Mouse (Mus musculus) neural tube, embryonic 13.5 days (tissue): ENCODE results near the gene Iqsec1. TPM values are rescaled to one million over a fixed set of nuclear protein-coding genes. Genes with fewer than 3 reads are reported as not detected.

ENCODE experiments used
- ATAC-seq: fragments of 200-750 bp; cut with Nextera tagmentation; 2 replicates; pipeline ENCODE4 v1.8.0; 2017; ENCODE audit warnings: low read depth, mild to moderate bottlenecking, moderate TSS enrichment, moderate library complexity
- H3K27ac ChIP-seq: fragments of 300-500 bp; sonication (generic); replicated peaks from 2 replicates; pipeline ENCODE4 v1.5.1; 2015; ENCODE audit warnings: moderate library complexity, mild to moderate bottlenecking, inconsistent platforms
- H3K27me3 ChIP-seq: fragments of 300-500 bp; sonication (generic); 2 replicates; pipeline ENCODE4 v1.6.1; 2015; ENCODE audit warnings: mild to moderate bottlenecking, inconsistent platforms
- H3K36me3 ChIP-seq: fragments of 300-500 bp; sonication (generic); 2 replicates; pipeline ENCODE4 v1.6.1; 2015; ENCODE audit warnings: mild to moderate bottlenecking, inconsistent platforms
- H3K4me1 ChIP-seq: fragments of 300-500 bp; sonication (generic); replicated peaks from 2 replicates; pipeline ENCODE4 v1.6.1; 2015; ENCODE audit warnings: inconsistent platforms
- H3K4me2 ChIP-seq: fragments of 300-500 bp; sonication (generic); 2 replicates; pipeline ENCODE4 v1.6.1; 2015; ENCODE audit warnings: inconsistent platforms, mild to moderate bottlenecking, moderate library complexity
- H3K4me3 ChIP-seq: fragments of 300-500 bp; sonication (generic); 2 replicates; pipeline ENCODE4 v1.5.1; 2015; ENCODE audit warnings: mild to moderate bottlenecking, inconsistent platforms
- H3K9ac ChIP-seq: fragments of 300-500 bp; sonication (generic); 2 replicates; pipeline ENCODE4 v1.6.1; 2015; ENCODE audit warnings: moderate library complexity, mild to moderate bottlenecking, inconsistent platforms
- H3K9me3 ChIP-seq: fragments of 300-500 bp; sonication (generic); 2 replicates; pipeline ENCODE4 v1.6.1; 2016; ENCODE audit warnings: inconsistent platforms
- WGBS: fragments of 180-500 bp; shearing (Covaris S2); methylation state at CpG from one replicate; pipeline ENCODE4 v1.1.7; 2015; 5-methylcytosine and 5-hydroxymethylcytosine counted together
- polyA plus RNA-seq: library from polyadenylated mRNA; unstranded; fragments of >200 nt; fragmentation: Nextera tagmentation; extraction: Ambion mirVana; gene quantifications from 2 replicates; pipeline ENCODE4 v1.2.1, GENCODE M21; 2015

Iqsec1 gene
- polyA plus RNA-seq, 1 experiment from 2014 or later = 15.0 TPM

DNA sequence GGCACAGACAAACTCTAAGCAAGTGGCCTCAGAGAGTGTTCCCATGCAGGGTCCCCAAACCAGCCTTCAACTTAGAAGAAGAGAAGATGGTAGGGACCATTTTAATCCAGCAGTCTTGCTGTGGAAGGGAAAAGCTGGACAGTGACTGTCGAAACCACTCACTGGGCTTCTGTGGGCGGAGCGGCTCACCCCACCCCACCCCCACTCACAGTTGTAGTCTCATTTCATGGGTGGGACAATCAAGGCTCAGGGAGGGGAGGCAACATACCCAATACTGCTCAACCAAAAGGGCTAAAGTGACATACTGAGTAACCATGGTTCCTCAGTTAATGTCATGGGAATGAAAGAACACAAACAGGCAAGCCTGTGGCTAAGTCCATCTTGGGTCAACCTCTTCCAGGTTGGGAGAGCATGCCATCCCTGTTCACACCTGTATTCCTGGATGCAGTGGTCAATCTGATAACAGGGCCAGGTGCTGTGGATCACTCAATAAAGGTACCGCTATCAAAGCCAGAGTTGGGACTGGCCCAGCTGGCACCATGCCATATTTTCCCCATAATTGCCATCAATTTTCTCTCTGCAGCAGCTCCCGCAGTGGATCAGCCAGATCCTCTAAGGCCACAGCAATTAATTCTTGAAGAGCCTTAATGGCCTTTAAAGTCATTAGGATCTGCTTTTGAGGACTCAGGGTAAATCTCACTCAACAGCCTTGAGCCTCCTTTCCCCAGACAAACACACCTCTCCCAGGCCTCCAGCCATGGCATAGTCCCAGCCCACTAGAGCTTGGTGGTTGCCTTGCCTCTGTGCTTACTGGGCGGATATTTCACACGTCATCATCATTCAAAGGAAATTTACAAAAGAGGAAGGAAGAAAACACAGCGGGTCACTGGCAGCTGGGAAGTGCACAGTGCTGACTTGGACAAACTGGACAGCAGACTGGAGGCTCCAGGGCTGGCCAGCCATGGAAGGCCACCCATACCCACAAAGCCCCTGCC lies 275.7 kb downstream of the Iqsec1 start:
- Histone ChIP-seq H3K36me3 (no peaks in the 10 kb centered on the region), H3K9me3 (no peaks in the 10 kb centered on the region), H3K4me1 (peaks cover 89% of the 10 kb centered on the region), H3K4me2 (0 out of 2 replicates have a peak overlapping the region, but pooled peaks have one; percentile 10), H3K27me3 (no peaks in the 10 kb centered on the region), H3K9ac (peak overlapping the region; percentile 19), H3K27ac (peak overlapping the region; percentile 83), H3K4me3 (no peak overlapping the region)
- no peak for ATAC-seq
- 37% methylated on average over 8 of the region's 8 CpGs for WGBS

DNA sequence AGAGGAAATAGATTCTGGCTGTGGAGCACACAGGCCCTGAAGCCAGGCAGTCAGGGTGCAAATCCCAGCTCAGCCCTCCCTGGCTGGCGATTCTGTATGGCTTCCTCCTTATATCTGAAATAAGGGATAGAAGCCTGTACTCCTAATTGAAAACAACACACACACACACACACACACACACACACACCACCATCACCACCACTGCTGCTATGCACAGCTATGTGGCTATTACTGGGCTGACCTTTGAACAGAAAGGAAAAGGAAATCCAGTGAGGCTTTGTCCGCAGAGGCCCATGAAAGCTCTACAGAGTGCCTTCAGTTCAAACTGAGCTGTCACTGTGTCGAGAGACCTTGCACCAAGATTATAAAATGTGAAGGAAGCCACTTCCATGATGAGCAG lies 276.4 kb downstream of the Iqsec1 start:
- ATAC-seq = no peak
- 51% methylated on average over 3 of the region's 3 CpGs for WGBS
- H3K4me1 ChIP-seq = peaks cover 88% of the 10 kb centered on the region
- H3K27me3 ChIP-seq = no peaks in the 10 kb centered on the region
- H3K27ac ChIP-seq = peak overlapping the region; percentile 83
- H3K9ac ChIP-seq = peak overlapping the region; percentile 19
- no peaks in the 10 kb centered on the region for H3K36me3 ChIP-seq
- H3K4me2 ChIP-seq = 0 out of 2 replicates have a peak overlapping the region, but pooled peaks have one; percentile 10
- no peak overlapping the region for H3K4me3 ChIP-seq
- H3K9me3 ChIP-seq = no peaks in the 10 kb centered on the region

DNA sequence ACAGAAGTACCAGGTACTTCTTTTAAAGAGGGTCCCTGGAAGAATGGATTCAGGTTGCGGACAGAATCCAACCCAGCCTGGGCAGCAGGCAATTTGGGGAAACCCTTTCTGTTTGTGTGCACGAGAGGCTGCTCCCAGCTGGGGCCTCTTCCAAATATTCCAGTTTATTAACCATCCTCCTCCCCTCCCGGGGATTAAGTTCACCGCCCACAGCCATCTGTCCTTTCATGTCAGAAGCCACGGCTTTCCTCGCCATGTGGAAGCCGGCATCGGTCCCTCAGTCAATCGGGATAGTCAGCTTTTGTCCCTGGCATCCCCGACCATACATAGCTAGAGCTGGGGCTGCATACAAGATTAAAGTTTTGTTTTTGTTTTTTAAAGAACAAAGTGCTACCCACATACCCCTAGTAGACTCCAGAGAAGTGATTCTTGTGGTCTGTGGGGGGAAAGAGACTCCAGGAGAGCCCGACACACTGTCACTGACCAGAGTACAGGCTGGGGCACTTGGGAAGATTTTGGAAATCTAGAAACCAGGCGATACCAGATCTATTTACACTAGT lies 276.9 kb downstream of the Iqsec1 start:
- WGBS = 18% methylated on average over 12 of the region's 12 CpGs
- ATAC-seq = no peak
- peak overlapping the region; percentile 83 for H3K27ac ChIP-seq
- H3K4me2 ChIP-seq = peak overlapping the region; percentile 7; the same call in 1 of the 2 replicates
- H3K9ac ChIP-seq = peak overlapping the region; percentile 19
- peaks cover 88% of the 10 kb centered on the region for H3K4me1 ChIP-seq
- no peak overlapping the region for H3K4me3 ChIP-seq
- no peaks in the 10 kb centered on the region for H3K27me3 ChIP-seq
- H3K9me3 ChIP-seq = no peaks in the 10 kb centered on the region
- no peaks in the 10 kb centered on the region for H3K36me3 ChIP-seq

DNA sequence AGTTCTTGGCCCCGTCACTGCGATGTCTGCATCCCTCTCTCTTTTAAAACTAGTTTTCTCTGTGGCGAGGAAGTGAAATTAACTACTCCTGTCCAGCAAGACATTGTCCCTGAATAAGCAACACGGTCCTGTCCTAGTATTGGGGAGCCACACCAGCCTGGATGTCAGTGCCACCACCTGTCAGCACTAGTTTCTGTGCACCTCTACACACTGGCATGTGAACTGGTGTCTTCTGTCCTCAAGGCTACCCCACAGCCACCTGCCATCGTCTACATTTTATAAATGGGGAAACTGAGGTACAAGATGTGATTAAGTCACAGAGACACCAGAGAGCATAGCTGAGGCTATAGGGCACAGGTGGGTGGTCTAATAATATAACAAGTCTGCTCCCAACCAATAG lies 277.7 kb downstream of the Iqsec1 start:
- no peaks in the 10 kb centered on the region for H3K27me3 ChIP-seq
- H3K4me3 ChIP-seq = no peak overlapping the region
- no peak overlapping the region for H3K4me2 ChIP-seq
- H3K36me3 ChIP-seq = no peaks in the 10 kb centered on the region
- no peaks in the 10 kb centered on the region for H3K9me3 ChIP-seq
- H3K4me1 ChIP-seq = peaks cover 88% of the 10 kb centered on the region
- ATAC-seq = no peak
- H3K27ac ChIP-seq = peak overlapping the region; percentile 83
- H3K9ac ChIP-seq = no peak overlapping the region
- 89% methylated on average over 5 of the region's 5 CpGs for WGBS

DNA sequence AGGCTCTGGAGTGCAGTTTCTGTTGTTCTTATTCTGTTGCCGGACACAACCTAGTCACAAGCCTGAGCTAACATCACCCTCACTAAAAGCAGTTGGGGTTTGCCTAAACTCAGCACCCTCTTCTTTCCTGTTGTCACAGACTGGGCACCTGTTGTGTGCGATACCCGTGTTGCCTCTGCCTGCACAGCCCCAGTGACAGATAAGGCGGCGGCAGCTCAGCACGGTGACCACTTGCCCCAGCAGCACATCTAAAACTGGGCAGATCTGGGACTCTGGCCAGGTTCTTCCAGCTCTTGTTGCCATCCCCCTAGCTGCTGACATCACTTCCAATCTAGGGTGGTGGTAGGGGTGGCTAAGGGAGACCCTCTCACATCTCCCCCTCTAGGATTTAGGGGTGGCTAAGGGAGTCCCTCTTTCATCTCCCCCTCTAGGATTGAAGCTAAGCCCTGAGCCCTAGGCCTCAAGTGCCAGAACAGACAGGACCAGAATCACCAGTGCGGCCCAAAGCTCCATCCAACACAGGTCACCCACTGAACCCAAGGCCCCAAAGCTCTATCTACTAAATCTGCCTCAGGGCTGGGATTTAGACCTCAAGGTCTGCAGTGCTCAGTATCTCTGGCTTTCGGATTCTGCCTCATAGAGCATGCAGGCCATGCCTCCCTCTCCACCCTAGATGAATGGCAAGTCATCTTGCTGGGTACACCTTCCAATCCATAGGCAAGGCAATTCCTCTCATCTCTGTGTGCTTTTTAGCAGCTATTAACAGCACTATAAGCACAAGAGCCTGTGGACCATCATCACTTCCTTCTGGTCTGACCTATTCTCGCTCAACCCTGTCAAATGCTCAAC lies 278.3 kb downstream of the Iqsec1 start:
- Histone ChIP-seq H3K36me3 (no peaks in the 10 kb centered on the region), H3K27me3 (no peaks in the 10 kb centered on the region), H3K4me2 (no peak overlapping the region), H3K9ac (no peak overlapping the region), H3K27ac (no peak overlapping the region), H3K4me3 (no peak overlapping the region), H3K4me1 (peaks cover 88% of the 10 kb centered on the region), H3K9me3 (no peaks in the 10 kb centered on the region)
- no peak for ATAC-seq
- WGBS = 86% methylated on average over 9 of the region's 9 CpGs

DNA sequence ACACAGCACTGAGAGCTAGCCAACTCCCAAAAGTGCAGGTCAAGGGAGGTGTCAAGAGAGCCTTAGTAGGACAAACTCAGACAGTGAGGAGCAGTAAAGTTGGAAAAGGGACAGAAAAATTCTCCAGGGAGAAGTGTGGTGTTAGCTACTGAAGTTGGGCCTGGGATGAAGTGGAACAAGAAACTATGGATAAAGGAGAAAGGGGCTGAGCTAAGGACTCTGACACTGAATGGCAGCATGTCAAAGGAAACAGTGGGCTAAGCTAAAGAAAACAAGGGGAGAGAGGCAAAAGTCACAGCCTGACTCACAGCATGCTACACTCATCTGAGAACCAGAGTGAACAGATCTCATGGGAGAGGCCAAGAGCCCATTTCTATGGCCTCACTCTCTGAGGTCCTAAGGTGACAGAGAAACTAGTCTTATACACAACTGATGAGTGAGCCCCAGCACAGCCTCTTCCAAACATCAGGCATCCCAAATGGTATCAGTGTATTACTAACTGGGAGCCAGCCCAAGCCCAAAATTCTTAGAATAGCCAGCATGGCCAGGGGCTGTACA lies 280.3 kb downstream of the Iqsec1 start:
- Histone ChIP-seq H3K4me1 (peaks cover 89% of the 10 kb centered on the region), H3K36me3 (no peaks in the 10 kb centered on the region), H3K9ac (no peak overlapping the region), H3K27ac (no peak overlapping the region), H3K4me3 (no peak overlapping the region), H3K27me3 (no peaks in the 10 kb centered on the region), H3K9me3 (no peaks in the 10 kb centered on the region), H3K4me2 (no peak overlapping the region)
- ATAC-seq = no peak

DNA sequence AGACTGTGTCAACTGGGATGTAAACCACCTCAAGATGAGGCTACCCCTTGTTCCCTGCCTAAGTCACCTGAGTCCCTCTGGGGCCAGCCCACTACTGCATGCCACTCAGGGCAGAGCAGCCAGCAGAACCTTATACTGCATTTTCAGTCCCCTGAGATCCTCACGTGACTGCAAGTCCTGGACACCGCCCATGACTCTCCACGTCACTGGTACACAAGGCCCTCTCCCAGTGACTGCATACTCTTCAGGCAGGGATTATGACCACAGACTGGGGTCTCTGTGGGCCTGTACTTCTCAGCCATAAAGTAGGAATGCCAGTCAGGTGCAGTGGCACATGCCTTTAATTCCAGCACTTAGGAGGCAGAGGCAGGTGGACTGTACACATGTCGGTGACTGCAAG lies 281.3 kb downstream of the Iqsec1 start:
- H3K4me3 ChIP-seq = no peak overlapping the region
- H3K27ac ChIP-seq = 0 out of 2 replicates have a peak overlapping the region, but pooled peaks have one; percentile 24
- H3K36me3 ChIP-seq = no peaks in the 10 kb centered on the region
- H3K4me2 ChIP-seq = no peak overlapping the region
- peaks cover 89% of the 10 kb centered on the region for H3K4me1 ChIP-seq
- no peak for ATAC-seq
- 77% methylated on average over 4 of the region's 4 CpGs for WGBS
- no peaks in the 10 kb centered on the region for H3K9me3 ChIP-seq
- H3K9ac ChIP-seq = no peak overlapping the region
- H3K27me3 ChIP-seq = no peaks in the 10 kb centered on the region

DNA sequence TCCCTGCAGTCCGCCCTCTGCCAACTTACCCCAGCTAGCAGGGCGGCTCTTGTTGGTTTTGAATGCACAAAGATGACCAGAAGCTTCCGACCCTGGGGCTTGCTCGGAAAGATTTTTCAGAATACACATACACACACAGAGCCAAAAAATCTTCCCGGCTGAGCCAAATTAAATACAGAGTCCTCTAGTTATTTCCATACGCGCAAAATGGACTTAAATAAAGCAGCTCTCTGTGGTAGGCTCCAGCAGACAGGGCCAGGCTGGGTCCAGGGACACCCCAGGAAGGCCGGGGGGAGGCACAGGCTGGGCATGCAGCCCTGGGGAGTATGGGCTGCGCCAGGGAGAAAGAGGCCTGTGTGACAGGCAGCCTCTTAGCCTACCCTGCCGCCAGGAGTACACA lies 282.0 kb downstream of the Iqsec1 start:
- 0 out of 2 replicates have a peak overlapping the region, but pooled peaks have one; percentile 22 for H3K9ac ChIP-seq
- WGBS = 73% methylated on average over 10 of the region's 10 CpGs
- no peaks in the 10 kb centered on the region for H3K36me3 ChIP-seq
- no peaks in the 10 kb centered on the region for H3K9me3 ChIP-seq
- H3K27ac ChIP-seq = peak overlapping the region; percentile 35
- H3K4me1 ChIP-seq = peaks cover 89% of the 10 kb centered on the region
- H3K4me2 ChIP-seq = no peak overlapping the region
- ATAC-seq = no peak
- no peaks in the 10 kb centered on the region for H3K27me3 ChIP-seq
- no peak overlapping the region for H3K4me3 ChIP-seq

DNA sequence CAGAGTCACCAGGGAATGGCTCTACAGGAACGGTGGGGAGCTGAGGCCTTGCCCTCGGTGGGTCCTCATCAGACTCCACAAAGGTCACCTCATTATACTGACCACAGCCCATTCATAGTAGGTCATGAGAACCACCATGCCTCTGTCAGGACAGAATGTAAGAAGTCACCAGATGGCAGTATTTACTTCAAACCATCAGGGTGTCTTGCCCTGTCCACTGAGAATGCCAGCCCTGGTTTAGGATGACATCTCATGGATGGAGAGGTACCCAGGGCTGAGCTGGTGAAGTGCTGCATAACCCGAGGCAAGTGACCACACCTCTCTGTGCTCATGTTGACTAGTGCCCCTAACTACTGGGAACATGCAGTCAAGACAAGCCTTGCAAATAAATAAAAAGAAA lies 282.7 kb downstream of the Iqsec1 start:
- H3K27ac ChIP-seq = 0 out of 2 replicates have a peak overlapping the region, but pooled peaks have one; percentile 87
- no peak for ATAC-seq
- 74% methylated on average over 3 of the region's 3 CpGs for WGBS
- H3K4me2 ChIP-seq = no peak overlapping the region
- no peak overlapping the region for H3K4me3 ChIP-seq
- no peaks in the 10 kb centered on the region for H3K9me3 ChIP-seq
- no peak overlapping the region for H3K9ac ChIP-seq
- no peaks in the 10 kb centered on the region for H3K27me3 ChIP-seq
- peaks cover 89% of the 10 kb centered on the region for H3K4me1 ChIP-seq
- no peaks in the 10 kb centered on the region for H3K36me3 ChIP-seq

DNA sequence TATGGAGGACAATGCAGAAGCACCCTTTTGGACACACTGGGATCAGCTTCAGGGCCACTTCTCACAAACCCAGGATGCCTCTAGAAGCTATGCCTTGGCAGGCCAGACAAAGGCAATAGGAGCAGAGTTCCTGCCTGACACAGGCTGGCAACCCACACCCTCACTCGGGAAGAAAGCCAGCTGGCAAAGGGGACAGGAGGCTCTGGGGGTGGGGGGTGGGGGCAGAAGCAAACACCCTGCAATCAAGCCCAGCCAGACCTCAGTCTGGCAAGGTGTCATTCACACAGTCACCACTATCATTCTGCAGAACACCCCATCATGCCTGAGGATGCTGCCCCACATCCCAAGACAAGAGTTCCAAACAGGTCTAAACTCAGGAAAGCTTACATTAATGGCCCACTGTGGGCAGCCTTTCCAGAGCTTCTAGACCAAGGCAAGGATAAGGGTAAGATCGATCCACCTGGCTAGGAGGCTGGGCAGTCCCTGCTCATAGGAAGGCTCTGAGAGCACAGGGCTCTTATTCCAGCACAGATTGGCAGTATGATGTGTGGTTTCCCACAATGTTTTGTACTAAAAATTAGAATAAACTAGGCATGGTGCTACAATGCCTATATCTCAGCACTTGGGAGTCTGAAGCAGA lies 283.7 kb downstream of the Iqsec1 start:
- H3K9me3 ChIP-seq = no peaks in the 10 kb centered on the region
- ATAC-seq = peak; percentile 10; the same call in 1 of the 2 replicates
- H3K4me3 ChIP-seq = no peak overlapping the region
- no peak overlapping the region for H3K9ac ChIP-seq
- 77% methylated on average over 2 of the region's 2 CpGs for WGBS
- peak overlapping the region; percentile 87 for H3K27ac ChIP-seq
- H3K27me3 ChIP-seq = no peaks in the 10 kb centered on the region
- H3K4me2 ChIP-seq = no peak overlapping the region
- H3K4me1 ChIP-seq = peaks cover 89% of the 10 kb centered on the region
- no peaks in the 10 kb centered on the region for H3K36me3 ChIP-seq

DNA sequence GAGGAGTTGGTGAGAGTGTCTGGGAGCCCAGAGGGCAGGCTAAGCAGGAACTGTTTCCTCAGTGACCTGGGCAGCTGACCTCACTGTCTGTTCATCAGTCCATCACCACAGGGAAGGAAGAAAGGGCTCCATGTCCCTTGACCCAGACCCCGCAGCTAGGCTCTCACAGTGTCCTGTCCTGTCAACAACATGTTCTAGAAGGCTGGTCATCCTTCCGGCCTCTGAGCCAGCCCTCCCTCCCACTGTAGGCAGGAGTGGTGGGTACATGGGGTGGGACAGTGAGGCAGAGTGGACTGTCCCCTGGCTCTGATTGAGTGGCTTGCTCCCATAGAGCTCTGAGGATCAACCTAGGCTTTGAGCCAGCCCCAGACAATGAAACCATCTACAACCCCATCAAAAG lies 284.7 kb downstream of the Iqsec1 start:
- no peaks in the 10 kb centered on the region for H3K36me3 ChIP-seq
- peak overlapping the region; percentile 87 for H3K27ac ChIP-seq
- H3K9me3 ChIP-seq = no peaks in the 10 kb centered on the region
- H3K4me1 ChIP-seq = peaks cover 97% of the 10 kb centered on the region
- 67% methylated on average over 2 of the region's 2 CpGs for WGBS
- H3K27me3 ChIP-seq = no peaks in the 10 kb centered on the region
- no peak for ATAC-seq
- H3K4me3 ChIP-seq = no peak overlapping the region
- H3K4me2 ChIP-seq = no peak overlapping the region
- H3K9ac ChIP-seq = 0 out of 2 replicates have a peak overlapping the region, but pooled peaks have one; percentile 31
